Comparison of ENCODE assay signal across 11 mouse cellular contexts in the genomic region with DNA sequence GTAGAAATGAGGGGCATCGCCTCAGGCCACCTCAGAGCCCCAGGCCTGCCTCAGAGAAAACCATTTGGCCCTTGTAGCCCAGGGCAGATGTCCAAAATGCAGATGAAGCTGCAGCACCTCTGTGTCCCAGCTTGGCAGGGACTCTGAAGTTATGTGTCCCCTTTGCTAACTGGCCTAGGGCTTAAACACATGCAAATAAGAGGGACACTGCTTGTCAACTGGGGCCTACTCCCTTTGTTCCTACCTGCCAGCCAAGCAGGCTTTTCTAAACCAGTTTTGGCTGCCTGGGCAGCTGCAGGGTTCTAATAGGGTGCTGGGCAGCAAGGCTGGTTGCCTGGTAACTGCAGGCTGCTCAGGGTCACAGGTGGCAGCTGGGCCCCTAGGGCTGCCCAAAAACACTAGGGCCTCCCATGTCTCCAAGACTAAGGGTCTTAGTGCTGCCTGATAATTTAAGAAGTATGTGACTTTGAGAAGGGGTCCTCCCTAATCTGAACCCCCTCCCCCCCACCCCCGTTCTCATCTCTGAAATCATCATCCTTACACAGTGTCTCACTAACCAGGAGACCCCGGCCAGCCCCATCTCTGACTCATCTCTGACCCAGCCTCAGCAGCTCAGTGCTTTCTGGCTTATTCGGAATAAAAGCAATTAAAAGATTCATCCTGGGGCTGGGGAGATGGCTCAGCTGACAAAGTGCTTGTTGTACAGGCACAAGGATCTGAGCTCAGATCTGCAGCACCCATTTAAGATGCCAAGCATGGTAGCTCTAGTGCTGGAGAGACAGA.
DNase-seq lines count a peak whose midpoint lies in the region; ATAC-seq and TF ChIP-seq lines count a peak whose summit lies in the region.
"Had no signal": no experiment of that assay in that cellular context is flagged by ENCODE, and none has a peak within 500 bp of the region (broad histone marks: within the 10 kb centered on the region; RNA-seq: fewer than 3 reads in every experiment).

No protein-coding gene starts in this region.

- no peaks in the 10 kb centered on the region for H3K36me3 ChIP-seq in forebrain, embryonic 11.5 days (ENCODE audit: control insufficient read depth, insufficient read depth, low read length)
- no peaks in the 10 kb centered on the region for H3K36me3 ChIP-seq in midbrain, embryonic 15.5 days (replicated peaks)
- no peaks in the 10 kb centered on the region for H3K36me3 ChIP-seq in thymus, adult 2 months (ENCODE audit: control insufficient read depth, insufficient read depth, low read length)
- H3K36me3 ChIP-seq in liver, embryonic 11.5 days (ENCODE audit: control insufficient read depth, insufficient read depth, low read length) = no peaks in the 10 kb centered on the region
- H3K36me3 ChIP-seq: embryonic facial prominence, embryonic 12.5 days; lung, embryonic 15.5 days had no signal

- no peak for ATAC-seq in cerebellum, adult (ENCODE audit: insufficient number of reproducible peaks, low FRiP score, low TSS enrichment)
- ATAC-seq in forebrain, embryonic 11.5 days (replicated peaks; ENCODE audit: low FRiP score) = peak; percentile 71
- ATAC-seq in midbrain, embryonic 15.5 days (replicated peaks) = peak; percentile 82
- no peak for ATAC-seq in CD4-positive, CD25-positive, alpha-beta regulatory T cell, adult 4 months
- ATAC-seq in liver, embryonic 11.5 days (replicated peaks; ENCODE audit: low FRiP score) = no peak

- peak; percentile 21 to 29 for DNase-seq in cerebellum, postnatal 10 days
- peak; percentile 75 for DNase-seq in forebrain, embryonic 11.5 days (ENCODE audit: low spot score)
- peak; percentile 6 to 13 for DNase-seq in kidney, adult 8-10 months
- DNase-seq in thymus, adult 2 months = no peak
- no peak for DNase-seq in liver, embryonic 11.5 days (ENCODE audit: low spot score)

- H3K4me2 ChIP-seq in forebrain, embryonic 11.5 days (ENCODE audit: low read depth, low read length, severe bottlenecking) = 0 out of 2 replicates have a peak overlapping the region, but pooled peaks have one; percentile 12
- H3K4me2 ChIP-seq in midbrain, embryonic 15.5 days = no peak overlapping the region
- H3K4me2 ChIP-seq in liver, embryonic 11.5 days = no peak overlapping the region
- H3K4me2 ChIP-seq: embryonic facial prominence, embryonic 12.5 days; heart, embryonic 11.5 days; lung, embryonic 15.5 days had no signal

- no peak overlapping the region for H3K4me3 ChIP-seq in forebrain, embryonic 11.5 days (ENCODE audit: low read depth, low read length)
- H3K4me3 ChIP-seq in midbrain, embryonic 15.5 days = no peak overlapping the region
- H3K4me3 ChIP-seq in thymus, adult 2 months (ENCODE audit: control insufficient read depth, insufficient read depth, low read length) = no peak overlapping the region
- no peak overlapping the region for H3K4me3 ChIP-seq in liver, embryonic 11.5 days (ENCODE audit: low read depth, low read length)
- H3K4me3 ChIP-seq: embryonic facial prominence, embryonic 12.5 days; lung, embryonic 15.5 days had no signal

- no peak for TF ChIP-seq POLR2A in thymus, adult 2 months (IDR thresholded peaks at IDR 0.05; ENCODE audit: control insufficient read depth, extremely low read depth, insufficient read depth, low read length, poor library complexity)

- H3K27ac ChIP-seq in forebrain, embryonic 11.5 days (ENCODE audit: low read depth, low read length) = peak overlapping the region; percentile 47; the same call in 1 of the 2 replicates
- peak overlapping the region; percentile 46; the same call in 1 of the 2 replicates for H3K27ac ChIP-seq in midbrain, embryonic 15.5 days
- H3K27ac ChIP-seq in thymus, adult 2 months (ENCODE audit: control insufficient read depth, insufficient read depth, low read length) = no peak overlapping the region
- no peak overlapping the region for H3K27ac ChIP-seq in liver, embryonic 11.5 days (ENCODE audit: low read depth, low read length)
- H3K27ac ChIP-seq: embryonic facial prominence, embryonic 12.5 days; lung, embryonic 15.5 days had no signal

- 23% methylated on average over 4 of the region's 4 CpGs for WGBS in forebrain, embryonic 11.5 days
- WGBS in midbrain, embryonic 15.5 days = 19% methylated on average over 4 of the region's 4 CpGs
- 91% methylated on average over 4 of the region's 4 CpGs for WGBS in thymus, adult 2 months
- WGBS in liver, embryonic 11.5 days = 65% methylated on average over 4 of the region's 4 CpGs

- no peak for TF ChIP-seq CTCF in thymus, adult 2 months (IDR thresholded peaks at IDR 0.05; ENCODE audit: borderline replicate concordance, control insufficient read depth, extremely low read depth, insufficient read depth, low read length, poor library complexity)

- H3K4me1 ChIP-seq in forebrain, embryonic 11.5 days (replicated peaks; ENCODE audit: control insufficient read depth, insufficient read depth, low read length) = peaks cover 24% of the 10 kb centered on the region
- H3K4me1 ChIP-seq in midbrain, embryonic 15.5 days = peaks cover 31% of the 10 kb centered on the region
- H3K4me1 ChIP-seq in thymus, adult 2 months (replicated peaks; ENCODE audit: control insufficient read depth, insufficient read depth, low read length) = no peaks in the 10 kb centered on the region
- no peaks in the 10 kb centered on the region for H3K4me1 ChIP-seq in liver, embryonic 11.5 days (replicated peaks; ENCODE audit: control insufficient read depth, insufficient read depth, low read length)
- H3K4me1 ChIP-seq: lung, embryonic 15.5 days had no signal

- H3K9me3 ChIP-seq in forebrain, embryonic 11.5 days (ENCODE audit: control insufficient read depth, low read length) = no peaks in the 10 kb centered on the region
- H3K9me3 ChIP-seq in midbrain, embryonic 15.5 days = no peaks in the 10 kb centered on the region
- no peaks in the 10 kb centered on the region for H3K9me3 ChIP-seq in liver, embryonic 11.5 days (ENCODE audit: control insufficient read depth, low read length)
- H3K9me3 ChIP-seq: embryonic facial prominence, embryonic 12.5 days; lung, embryonic 15.5 days had no signal

- H3K9ac ChIP-seq in forebrain, embryonic 11.5 days (ENCODE audit: low read length) = no peak overlapping the region
- no peak overlapping the region for H3K9ac ChIP-seq in midbrain, embryonic 15.5 days
- H3K9ac ChIP-seq in liver, embryonic 11.5 days (ENCODE audit: low read depth, low read length) = no peak overlapping the region
- H3K9ac ChIP-seq: embryonic facial prominence, embryonic 12.5 days; lung, embryonic 15.5 days had no signal

- H3K27me3 ChIP-seq in forebrain, embryonic 11.5 days (ENCODE audit: control insufficient read depth, insufficient read depth, low read length) = no peaks in the 10 kb centered on the region
- 0 out of 2 replicates have a peak, but pooled peaks cover 3% of the 10 kb centered on the region for H3K27me3 ChIP-seq in midbrain, embryonic 15.5 days (replicated peaks)
- H3K27me3 ChIP-seq in thymus, adult 2 months (ENCODE audit: control insufficient read depth, insufficient read depth, low read length) = no peaks in the 10 kb centered on the region
- no peaks in the 10 kb centered on the region; the same call in 1 of the 2 replicates for H3K27me3 ChIP-seq in liver, embryonic 11.5 days (replicated peaks; ENCODE audit: control insufficient read depth, insufficient read depth, low read length)
- H3K27me3 ChIP-seq: embryonic facial prominence, embryonic 12.5 days; lung, embryonic 15.5 days had no signal

Comparison
In these comparisons a context has a peak if more than half of its experiments do, and no peak if none do; other contexts are left out.
1. DNase-seq: peak in cerebellum, postnatal 10 days (2 of 2), forebrain, embryonic 11.5 days (single experiment) and kidney, adult 8-10 months (2 of 2); none in thymus, adult 2 months (single experiment) and liver, embryonic 11.5 days (single experiment).
2. ATAC-seq: peak in forebrain, embryonic 11.5 days (single experiment) and midbrain, embryonic 15.5 days (single experiment); none in cerebellum, adult (single experiment), CD4-positive, CD25-positive, alpha-beta regulatory T cell, adult 4 months (single experiment) and liver, embryonic 11.5 days (single experiment).
3. H3K27ac ChIP-seq: peak in forebrain, embryonic 11.5 days (single experiment) and midbrain, embryonic 15.5 days (single experiment); none in thymus, adult 2 months (single experiment) and liver, embryonic 11.5 days (single experiment).